Mouse (Mus musculus) leukemia stem cell, adult 10-12 weeks (primary cell): Measurements from ENCODE around the gene Drosha. TPM values are rescaled to one million over a fixed set of nuclear protein-coding genes. Genes with fewer than 3 reads are reported as not detected.

Source experiments
- polyA plus RNA-seq: library from polyadenylated mRNA; stranded (reverse); fragments of >175 nt; gene quantifications from 2 replicates; pipeline ENCODE4 v1.2.3, GENCODE M21; 2012; ENCODE audit warnings: low replicate concordance

Gene Drosha
- polyA plus RNA-seq, result 459 and 737 TPM in 2 replicates

GRCm38 (mm10) chr15:12824197-12824952, at the start of gene Drosha, which contains the start of gene 6030458C11Rik:
TSS of gene Drosha (plus strand) at chr15:12824815.
TSS of gene 6030458C11Rik (minus strand) at chr15:12824649.

Other genes with a start within 250 kb of the Drosha start
- 0.39 and 0.41 TPM in 2 replicates for gene Pdzd2, start 84.9 kb upstream of the Drosha start, polyA plus RNA-seq
- 9.9 and 19.3 TPM in 2 replicates for gene 6030458C11Rik, start 166 bp upstream of the Drosha start, polyA plus RNA-seq